Mouse (Mus musculus) embryonic fibroblast, embryonic 13.5 days (primary cell): ENCODE data around the gene Son.

Experiments
- CTCF ChIP-seq: IDR thresholded peaks from 2 replicates; pipeline ENCODE4 v1.5.1; 2011; ENCODE audit warnings: mild to moderate bottlenecking, control low read depth, low read length, moderate library complexity, borderline replicate concordance; ENCODE audit not compliant: insufficient read depth
- POLR2A ChIP-seq: IDR thresholded peaks from 2 replicates; pipeline ENCODE4 v1.6.1; 2011; ENCODE audit warnings: low read depth, mild to moderate bottlenecking, control low read depth, low read length, moderate library complexity

DNA sequence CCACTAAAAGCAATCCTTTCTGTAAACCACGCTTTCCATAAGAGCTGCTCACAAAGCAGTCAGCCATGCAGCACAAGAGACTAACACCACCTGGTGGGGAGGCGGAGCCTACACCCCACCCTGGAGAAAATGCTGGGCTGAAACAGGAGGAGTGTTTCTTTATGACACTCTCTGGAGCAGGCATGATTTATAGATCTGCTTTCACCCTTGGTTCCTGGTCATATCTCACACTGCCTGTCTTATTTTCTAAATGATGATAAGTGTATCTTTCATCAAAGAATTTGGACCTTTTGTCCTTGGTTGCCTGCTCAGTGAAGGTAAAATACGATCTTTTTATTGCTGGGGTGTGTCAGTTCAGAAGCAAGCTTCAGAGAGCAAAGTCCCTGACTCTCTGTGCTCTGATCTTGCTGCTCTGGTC lies 55.5 kb downstream of the Son start:
- TF ChIP-seq POLR2A (no peak), CTCF (no peak)
